Mouse (Mus musculus): ENCODE data around the gene Atpif1.

The Atpif1 gene

GRCm38 (mm10) chr4:132507210-132507609, 26.2 kb downstream of the Atpif1 start:
- H3K4me3 ChIP-seq (replicated peaks; ENCODE audit: low read length): peak overlapping the region; percentile 99
- H3K36me3 ChIP-seq (ENCODE audit: insufficient read depth, low read length): peaks cover 42% of the 10 kb centered on the region
- H3K9me3 ChIP-seq (ENCODE audit: low read length): no peaks in the 10 kb centered on the region
- peaks cover 73% of the 10 kb centered on the region for H3K4me1 ChIP-seq (replicated peaks; ENCODE audit: low read depth, low read length)
- no peaks in the 10 kb centered on the region for H3K27me3 ChIP-seq (ENCODE audit: insufficient read depth, low read length)
- TF ChIP-seq NANOG (IDR thresholded peaks at IDR 0.05; ENCODE audit: borderline replicate concordance, low read length): no peak
- TF ChIP-seq CTCF (conservative IDR thresholded peaks at IDR 0.05; ENCODE audit: low read length): no peak
- no peak for TF ChIP-seq POU5F1 (IDR thresholded peaks at IDR 0.05; ENCODE audit: borderline replicate concordance, low read length)

- peak overlapping the region; percentile 99 for H3K4me3 ChIP-seq (replicated peaks; ENCODE audit: low read length)
- H3K4me1 ChIP-seq (replicated peaks; ENCODE audit: low read depth, low read length): peaks cover 76% of the 10 kb centered on the region
Observed at GRCm38 (mm10) chr4:132506250-132506649, 27.2 kb downstream of the Atpif1 start.

DNA sequence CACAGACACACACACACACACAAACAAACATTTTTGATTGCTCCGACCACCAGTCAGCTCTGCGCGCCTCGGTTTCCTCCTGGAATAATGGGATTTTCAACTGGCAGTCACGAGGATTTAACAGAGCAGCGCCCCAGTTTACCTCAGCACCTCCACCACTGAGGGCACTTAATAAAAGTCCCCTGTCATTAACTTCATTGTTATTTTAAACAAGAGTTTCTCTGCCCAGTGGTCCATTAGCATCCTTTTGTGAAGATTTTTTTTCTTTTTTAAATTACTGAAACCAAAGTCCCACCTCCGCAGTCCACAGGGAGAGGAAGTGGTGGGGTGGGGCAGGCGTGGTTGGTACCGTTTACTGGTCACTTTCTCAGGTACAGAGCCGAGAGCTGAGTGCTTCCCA, 27.7 kb downstream of the Atpif1 start:
- Histone ChIP-seq H3K27me3 (ENCODE audit: insufficient read depth, low read length) (no peaks in the 10 kb centered on the region), H3K9me3 (ENCODE audit: low read length) (no peaks in the 10 kb centered on the region), H3K36me3 (ENCODE audit: insufficient read depth, low read length) (peaks cover 54% of the 10 kb centered on the region), H3K4me3 (replicated peaks; ENCODE audit: low read length) (peak overlapping the region; percentile 99), H3K4me1 (replicated peaks; ENCODE audit: low read depth, low read length) (peaks cover 76% of the 10 kb centered on the region)
- TF ChIP-seq POU5F1 (IDR thresholded peaks at IDR 0.05; ENCODE audit: borderline replicate concordance, low read length) (no peak), NANOG (IDR thresholded peaks at IDR 0.05; ENCODE audit: borderline replicate concordance, low read length) (peak; percentile 37; the same call in 1 of the 2 replicates), CTCF (conservative IDR thresholded peaks at IDR 0.05; ENCODE audit: low read length) (no peak)

More at GRCm38 (mm10) chr4:132506250-132506649, 27.2 kb downstream of the Atpif1 start:
- Histone ChIP-seq H3K9me3 (ENCODE audit: low read length) (no peaks in the 10 kb centered on the region), H3K36me3 (ENCODE audit: insufficient read depth, low read length) (peaks cover 49% of the 10 kb centered on the region), H3K27me3 (ENCODE audit: insufficient read depth, low read length) (no peaks in the 10 kb centered on the region)
- TF ChIP-seq NANOG (IDR thresholded peaks at IDR 0.05; ENCODE audit: borderline replicate concordance, low read length) (no peak), POU5F1 (IDR thresholded peaks at IDR 0.05; ENCODE audit: borderline replicate concordance, low read length) (no peak), CTCF (conservative IDR thresholded peaks at IDR 0.05; ENCODE audit: low read length) (no peak)

GRCm38 (mm10) chr4:132505034-132505738, 28.3 kb downstream of the Atpif1 start:
- H3K4me1 ChIP-seq (replicated peaks; ENCODE audit: low read depth, low read length): peaks cover 79% of the 10 kb centered on the region
- TF ChIP-seq NANOG (IDR thresholded peaks at IDR 0.05; ENCODE audit: borderline replicate concordance, low read length) (no peak), CTCF (conservative IDR thresholded peaks at IDR 0.05; ENCODE audit: low read length) (no peak), POU5F1 (IDR thresholded peaks at IDR 0.05; ENCODE audit: borderline replicate concordance, low read length) (no peak)
- H3K4me3 ChIP-seq (replicated peaks; ENCODE audit: low read length): peak overlapping the region; percentile 99
- H3K9me3 ChIP-seq (ENCODE audit: low read length): no peaks in the 10 kb centered on the region
- H3K27me3 ChIP-seq (ENCODE audit: insufficient read depth, low read length): no peaks in the 10 kb centered on the region
- peaks cover 60% of the 10 kb centered on the region for H3K36me3 ChIP-seq (ENCODE audit: insufficient read depth, low read length)

DNA sequence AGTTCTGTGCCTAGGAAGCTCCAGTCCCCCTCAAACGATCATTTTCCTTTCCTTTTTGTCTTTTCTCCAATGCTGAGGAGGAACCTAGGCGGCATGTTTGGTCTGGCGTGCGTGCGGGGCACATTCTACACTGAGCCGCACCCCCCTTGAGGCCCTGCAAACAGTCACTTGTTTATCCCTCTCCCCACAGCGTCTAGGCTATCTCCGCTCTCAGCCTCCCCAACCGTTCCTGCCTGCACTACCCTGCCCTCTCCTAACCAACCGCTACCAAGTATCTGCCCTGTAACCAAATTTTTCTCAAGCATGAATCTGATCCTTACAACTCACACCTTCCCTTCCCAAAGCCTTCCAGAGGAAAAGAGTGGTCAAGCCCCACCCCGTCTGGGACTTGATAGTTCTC, 30.1 kb downstream of the Atpif1 start:
- H3K9me3 ChIP-seq (ENCODE audit: low read length): no peaks in the 10 kb centered on the region
- H3K27me3 ChIP-seq (ENCODE audit: insufficient read depth, low read length): no peaks in the 10 kb centered on the region
- peaks cover 72% of the 10 kb centered on the region for H3K36me3 ChIP-seq (ENCODE audit: insufficient read depth, low read length)
- H3K4me1 ChIP-seq (replicated peaks; ENCODE audit: low read depth, low read length): peaks cover 89% of the 10 kb centered on the region
- H3K4me3 ChIP-seq (replicated peaks; ENCODE audit: low read length): peak overlapping the region; percentile 64
- no peak for TF ChIP-seq NANOG (IDR thresholded peaks at IDR 0.05; ENCODE audit: borderline replicate concordance, low read length)
- no peak for TF ChIP-seq CTCF (conservative IDR thresholded peaks at IDR 0.05; ENCODE audit: low read length)
- TF ChIP-seq POU5F1 (IDR thresholded peaks at IDR 0.05; ENCODE audit: borderline replicate concordance, low read length): no peak

- peaks cover 87% of the 10 kb centered on the region for H3K4me1 ChIP-seq (replicated peaks; ENCODE audit: low read depth, low read length)
Observed at GRCm38 (mm10) chr4:132501639-132502038, 31.8 kb downstream of the Atpif1 start.

GRCm38 (mm10) chr4:132494271-132494918, 39.1 kb downstream of the Atpif1 start:
- H3K4me1 ChIP-seq (replicated peaks; ENCODE audit: low read depth, low read length): peaks cover 90% of the 10 kb centered on the region
- H3K27me3 ChIP-seq (ENCODE audit: insufficient read depth, low read length): no peaks in the 10 kb centered on the region
- no peak overlapping the region for H3K4me3 ChIP-seq (replicated peaks; ENCODE audit: low read length)
- no peak for TF ChIP-seq NANOG (IDR thresholded peaks at IDR 0.05; ENCODE audit: borderline replicate concordance, low read length)
- TF ChIP-seq CTCF (conservative IDR thresholded peaks at IDR 0.05; ENCODE audit: low read length): no peak
- TF ChIP-seq POU5F1 (IDR thresholded peaks at IDR 0.05; ENCODE audit: borderline replicate concordance, low read length): no peak
- peaks cover 90% of the 10 kb centered on the region for H3K36me3 ChIP-seq (ENCODE audit: insufficient read depth, low read length)
- H3K9me3 ChIP-seq (ENCODE audit: low read length): no peaks in the 10 kb centered on the region

More at GRCm38 (mm10) chr4:132501639-132502038, 31.8 kb downstream of the Atpif1 start:
- peaks cover 77% of the 10 kb centered on the region for H3K36me3 ChIP-seq (ENCODE audit: insufficient read depth, low read length)
- TF ChIP-seq POU5F1 (IDR thresholded peaks at IDR 0.05; ENCODE audit: borderline replicate concordance, low read length): no peak
- no peak for TF ChIP-seq NANOG (IDR thresholded peaks at IDR 0.05; ENCODE audit: borderline replicate concordance, low read length)
- no peak for TF ChIP-seq CTCF (conservative IDR thresholded peaks at IDR 0.05; ENCODE audit: low read length)
- H3K9me3 ChIP-seq (ENCODE audit: low read length): no peaks in the 10 kb centered on the region
- H3K4me3 ChIP-seq (replicated peaks; ENCODE audit: low read length): no peak overlapping the region
- H3K27me3 ChIP-seq (ENCODE audit: insufficient read depth, low read length): no peaks in the 10 kb centered on the region

DNA sequence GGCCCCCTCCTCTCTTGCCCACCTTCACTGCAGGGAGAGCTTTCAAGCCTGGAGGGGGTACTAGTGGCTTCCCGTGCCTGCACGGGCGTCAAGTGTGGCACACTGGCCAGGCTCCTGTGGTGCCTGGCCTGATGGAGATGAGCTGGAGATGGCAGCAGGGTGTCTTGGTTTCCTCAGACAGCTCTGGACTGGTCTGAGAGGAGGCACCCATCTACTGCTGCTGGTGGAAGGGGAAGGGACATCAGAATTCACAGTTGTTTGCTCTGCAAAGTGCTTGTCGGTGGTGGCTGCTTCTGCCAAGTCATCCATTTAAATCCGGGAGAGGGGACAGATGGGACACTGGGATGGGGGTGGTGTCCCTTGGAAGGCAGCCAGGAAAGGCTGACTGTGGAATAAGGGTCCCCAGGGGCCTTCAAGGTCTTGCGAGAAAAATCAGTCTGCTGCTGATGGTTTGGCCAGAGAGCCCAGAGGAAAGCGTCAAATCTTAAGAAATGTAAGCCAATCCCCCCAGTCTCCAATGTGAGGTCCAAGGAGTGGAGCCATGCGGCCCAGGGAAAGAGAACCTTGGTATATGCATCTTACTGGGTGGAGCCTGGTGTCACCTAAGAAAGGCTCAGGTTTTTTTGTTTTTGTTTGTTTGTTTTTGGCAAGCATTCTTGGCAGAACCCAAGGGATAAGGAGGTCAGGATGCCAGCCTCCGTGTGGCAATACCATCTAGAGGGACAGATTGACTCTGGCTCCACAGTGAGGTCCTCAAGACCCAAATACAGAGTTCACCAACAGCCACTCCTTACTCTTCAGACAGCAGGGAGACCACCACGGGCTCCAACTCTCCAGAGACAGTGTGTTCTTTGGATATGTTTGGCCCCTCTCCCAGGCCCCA, 41.0 kb downstream of the Atpif1 start:
- Histone ChIP-seq H3K36me3 (ENCODE audit: insufficient read depth, low read length) (peaks cover 70% of the 10 kb centered on the region), H3K4me1 (replicated peaks; ENCODE audit: low read depth, low read length) (peaks cover 90% of the 10 kb centered on the region), H3K4me3 (replicated peaks; ENCODE audit: low read length) (no peak overlapping the region), H3K27me3 (ENCODE audit: insufficient read depth, low read length) (no peaks in the 10 kb centered on the region), H3K9me3 (ENCODE audit: low read length) (no peaks in the 10 kb centered on the region)
- TF ChIP-seq POU5F1 (IDR thresholded peaks at IDR 0.05; ENCODE audit: borderline replicate concordance, low read length): no peak

Measured in E14TG2a.4 (cell line).